Mouse (Mus musculus) embryonic stem cell, embryonic (primary cell): Measurements from ENCODE around the gene Nfia.

ENCODE experiments used
- CTCF ChIA-PET, 4 experiments: fragments of 300-600 bp in 2 of 4; fragments of 350-600 bp in 2 of 4; sonication (Branson Sonifier 250); formaldehyde crosslinking; loops; one replicate each; lab custom pipeline; 2022; ENCODE audit warnings: inconsistent platforms in 2 of 4; lab: Charles Lee
- POLR2A ChIA-PET, 4 experiments: fragments of 300-600 bp in 2 of 4; fragments of 350-600 bp in 2 of 4; sonication (Branson Sonifier 250); formaldehyde crosslinking; loops; one replicate each; lab custom pipeline; 2022; ENCODE audit warnings: antibody characterized with exemption in 4 of 4, inconsistent platforms in 1 of 4; lab: Charles Lee

The Nfia gene

GRCm38 (mm10) chr4:98120706-98121340 lies 348.3 kb downstream of the Nfia start:
- ChIA-PET CTCF (no interaction called here), POLR2A (no interaction called here)

- POLR2A ChIA-PET, result no interaction called here
Measured at GRCm38 (mm10) chr4:98126003-98126677, 353.6 kb downstream of the Nfia start.

GRCm38 (mm10) chr4:98130798-98131197 lies 358.3 kb downstream of the Nfia start:
- ChIA-PET POLR2A (no interaction called here), CTCF (no interaction called here)

More at GRCm38 (mm10) chr4:98126003-98126677, 353.6 kb downstream of the Nfia start:
- CTCF ChIA-PET, result no interaction called here

GRCm38 (mm10) chr4:98134027-98134426 lies 361.5 kb downstream of the Nfia start:
- CTCF ChIA-PET, result no interaction called here

GRCm38 (mm10) chr4:98136072-98136471 lies 363.5 kb downstream of the Nfia start:
- CTCF ChIA-PET, result no interaction called here
- POLR2A ChIA-PET, result interaction anchor here in 1 of 4 experiments (0.6 kb wide), 1 partner anchor 196 kb away, joined by 3 read pairs; no protein-coding TSS in a partner anchor

More at GRCm38 (mm10) chr4:98134027-98134426, 361.5 kb downstream of the Nfia start:
- POLR2A ChIA-PET, result no interaction called here

GRCm38 (mm10) chr4:98142879-98143436 lies 370.4 kb downstream of the Nfia start:
- ChIA-PET POLR2A (no interaction called here), CTCF (no interaction called here)

- ChIA-PET POLR2A (interaction anchor here in 1 of 4 experiments (0.6 kb wide), 1 partner anchor 63 kb away, joined by 3 read pairs; no protein-coding TSS in a partner anchor), CTCF (no interaction called here)
Measured at GRCm38 (mm10) chr4:98150576-98150975, 378.0 kb downstream of the Nfia start.

- POLR2A ChIA-PET, result no interaction called here
- CTCF ChIA-PET, result no interaction called here
Measured at GRCm38 (mm10) chr4:98157921-98158320, 385.4 kb downstream of the Nfia start.

GRCm38 (mm10) chr4:98166379-98166778 lies 393.8 kb downstream of the Nfia start:
- CTCF ChIA-PET, result no interaction called here
- POLR2A ChIA-PET, result no interaction called here
